Mouse (Mus musculus): ENCODE measurements at regions not wholly inside any gene's neighbourhood (a gene's known extent, or its start where the extent isn't known, plus 50 kb on each side); places are given as distances from the start of the nearest gene placed in this dataset.

DNA sequence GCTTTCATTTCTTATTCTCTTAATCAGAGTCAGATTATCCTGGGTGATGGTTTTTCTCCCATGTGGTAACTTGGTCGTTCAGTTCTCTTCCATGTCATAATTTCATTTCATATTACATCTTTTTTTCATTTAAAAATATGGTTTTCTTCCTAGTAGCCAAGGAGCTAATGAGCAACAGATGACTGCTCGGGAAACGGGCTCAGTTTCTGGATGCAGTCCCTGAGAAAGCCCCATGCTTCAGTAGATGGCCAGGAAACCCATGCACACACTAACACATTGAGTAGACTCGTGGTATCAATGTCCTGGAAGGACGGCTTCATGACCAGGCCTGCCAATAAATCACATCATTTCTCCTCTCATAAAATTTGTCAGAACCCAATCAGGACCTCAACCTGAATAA is 369.3 kb downstream of the Gpam start:
- Histone ChIP-seq H3K4me3 (ENCODE audit: low read depth, low read length) (no peak overlapping the region), H3K27ac (replicated peaks) (no peak overlapping the region), H3K9ac (ENCODE audit: low read length) (no peak overlapping the region), H3K9me3 (ENCODE audit: control insufficient read depth, low read length) (no peaks in the 10 kb centered on the region), H3K27me3 (ENCODE audit: control insufficient read depth, insufficient read depth, low read length) (no peaks in the 10 kb centered on the region), H3K4me1 (replicated peaks; ENCODE audit: control insufficient read depth, insufficient read depth) (no peaks in the 10 kb centered on the region), H3K4me2 (replicated peaks; ENCODE audit: low read depth) (no peak overlapping the region), H3K36me3 (ENCODE audit: control insufficient read depth, insufficient read depth, low read length) (no peaks in the 10 kb centered on the region)
- 77% methylated on average over 5 of the region's 5 CpGs for WGBS
- DNase-seq (ENCODE audit: low spot score): no peak
- no peak for TF ChIP-seq CTCF (IDR thresholded peaks at IDR 0.05; ENCODE audit: low read depth)
- no peak for TF ChIP-seq EP300 (optimal IDR thresholded peaks at IDR 0.05)
- no peak for ATAC-seq (ENCODE audit: low FRiP score, low TSS enrichment)

DNA sequence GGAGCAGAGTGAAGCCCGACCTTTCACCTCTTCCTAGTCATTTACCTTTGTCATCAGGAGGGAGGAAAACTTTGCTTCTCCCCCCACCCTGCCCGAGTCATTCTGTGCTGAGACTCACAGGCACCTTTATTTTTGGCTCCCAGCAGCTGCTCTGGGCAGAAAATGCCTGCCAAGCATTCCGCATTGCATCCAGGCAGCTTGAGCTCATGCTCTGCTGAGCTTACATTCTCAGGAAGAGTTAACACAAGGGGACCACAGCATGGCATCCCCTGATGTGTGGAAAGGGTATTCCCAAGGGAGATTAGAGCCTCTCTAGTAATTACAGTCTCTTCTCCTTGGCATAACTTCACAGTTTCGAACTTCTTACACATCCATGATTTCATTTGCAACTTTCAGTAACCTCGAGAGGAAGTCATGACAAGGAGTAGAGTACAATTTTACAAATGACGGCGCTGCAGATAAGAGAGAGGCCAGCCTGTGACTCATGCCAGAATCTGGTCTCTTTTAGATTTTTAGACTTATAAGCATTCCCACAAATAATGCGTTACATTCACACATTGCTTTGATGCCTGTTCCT is 370.3 kb downstream of the Gpam start:
- Histone ChIP-seq H3K27me3 (ENCODE audit: control insufficient read depth, insufficient read depth, low read length) (no peaks in the 10 kb centered on the region), H3K9ac (ENCODE audit: low read length) (no peak overlapping the region), H3K9me3 (ENCODE audit: control insufficient read depth, low read length) (no peaks in the 10 kb centered on the region), H3K4me1 (replicated peaks; ENCODE audit: control insufficient read depth, insufficient read depth) (no peaks in the 10 kb centered on the region), H3K4me3 (ENCODE audit: low read depth, low read length) (no peak overlapping the region), H3K36me3 (ENCODE audit: control insufficient read depth, insufficient read depth, low read length) (no peaks in the 10 kb centered on the region), H3K27ac (replicated peaks) (no peak overlapping the region), H3K4me2 (replicated peaks; ENCODE audit: low read depth) (no peak overlapping the region)
- no peak for DNase-seq (ENCODE audit: low spot score)
- no peak for TF ChIP-seq CTCF (IDR thresholded peaks at IDR 0.05; ENCODE audit: low read depth)
- TF ChIP-seq EP300 (optimal IDR thresholded peaks at IDR 0.05): no peak
- 54% methylated on average over 8 of the region's 8 CpGs for WGBS
- ATAC-seq (ENCODE audit: low FRiP score, low TSS enrichment): no peak

DNA sequence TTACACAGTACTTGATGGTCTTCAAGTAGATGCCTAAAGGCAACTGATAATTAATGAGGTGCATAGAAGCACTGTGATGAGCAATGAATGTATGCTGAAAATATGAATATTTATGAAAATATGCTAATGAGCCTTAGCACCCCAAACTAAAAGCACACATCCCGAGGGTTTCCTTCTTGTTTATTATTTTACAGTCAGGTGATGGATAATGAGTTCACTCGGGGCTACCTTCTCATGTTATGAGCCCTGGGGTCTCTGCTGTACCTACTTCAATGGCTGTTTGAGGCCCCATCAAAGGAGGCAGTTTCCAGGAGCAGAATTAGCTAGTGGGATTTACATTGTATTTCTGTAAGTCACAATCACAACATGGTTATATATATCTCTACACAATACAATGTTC is 371.6 kb downstream of the Gpam start:
- H3K27ac ChIP-seq (replicated peaks): no peak overlapping the region
- no peak overlapping the region for H3K9ac ChIP-seq (ENCODE audit: low read length)
- 63% methylated on average over 2 of the region's 2 CpGs for WGBS
- no peak for TF ChIP-seq EP300 (optimal IDR thresholded peaks at IDR 0.05)
- no peak for TF ChIP-seq CTCF (IDR thresholded peaks at IDR 0.05; ENCODE audit: low read depth)
- H3K9me3 ChIP-seq (ENCODE audit: control insufficient read depth, low read length): no peaks in the 10 kb centered on the region
- ATAC-seq (ENCODE audit: low FRiP score, low TSS enrichment) (no peak), DNase-seq (ENCODE audit: low spot score) (no peak)
- no peaks in the 10 kb centered on the region for H3K4me1 ChIP-seq (replicated peaks; ENCODE audit: control insufficient read depth, insufficient read depth)
- H3K27me3 ChIP-seq (ENCODE audit: control insufficient read depth, insufficient read depth, low read length): no peaks in the 10 kb centered on the region
- no peaks in the 10 kb centered on the region for H3K36me3 ChIP-seq (ENCODE audit: control insufficient read depth, insufficient read depth, low read length)
- H3K4me3 ChIP-seq (ENCODE audit: low read depth, low read length): no peak overlapping the region
- no peak overlapping the region for H3K4me2 ChIP-seq (replicated peaks; ENCODE audit: low read depth)

DNA sequence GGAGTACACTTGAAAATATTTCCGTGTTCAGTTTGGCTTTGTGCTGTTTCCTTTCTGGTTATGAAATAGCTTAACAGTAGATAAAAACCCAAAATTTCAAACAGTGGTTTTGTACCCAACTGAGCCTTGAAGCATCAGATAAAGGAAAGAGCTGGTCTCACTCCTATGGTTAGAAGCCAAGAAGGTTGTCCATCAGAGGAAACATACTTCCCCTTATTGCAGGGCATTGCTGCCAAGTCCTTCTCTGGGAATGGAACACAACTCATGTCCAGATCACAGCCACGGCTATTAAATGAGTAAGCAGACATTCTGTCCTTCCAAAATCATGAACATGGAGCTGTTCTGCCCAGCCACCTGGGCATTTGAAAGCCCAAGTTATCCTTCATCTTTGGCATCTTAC is 393.1 kb downstream of the Gpam start:
- H3K4me1 ChIP-seq (replicated peaks; ENCODE audit: control insufficient read depth, insufficient read depth): no peaks in the 10 kb centered on the region
- DNase-seq (ENCODE audit: low spot score) (no peak), ATAC-seq (ENCODE audit: low FRiP score, low TSS enrichment) (no peak)
- H3K9me3 ChIP-seq (ENCODE audit: control insufficient read depth, low read length): no peaks in the 10 kb centered on the region
- no peaks in the 10 kb centered on the region for H3K27me3 ChIP-seq (ENCODE audit: control insufficient read depth, insufficient read depth, low read length)
- no peak overlapping the region for H3K27ac ChIP-seq (replicated peaks)
- H3K4me3 ChIP-seq (ENCODE audit: low read depth, low read length): no peak overlapping the region
- H3K36me3 ChIP-seq (ENCODE audit: control insufficient read depth, insufficient read depth, low read length): no peaks in the 10 kb centered on the region
- no peak for TF ChIP-seq CTCF (IDR thresholded peaks at IDR 0.05; ENCODE audit: low read depth)
- TF ChIP-seq EP300 (optimal IDR thresholded peaks at IDR 0.05): no peak
- WGBS: 60% methylated on average over 2 of the region's 2 CpGs
- H3K9ac ChIP-seq (ENCODE audit: low read length): no peak overlapping the region
- H3K4me2 ChIP-seq (replicated peaks; ENCODE audit: low read depth): no peak overlapping the region

DNA sequence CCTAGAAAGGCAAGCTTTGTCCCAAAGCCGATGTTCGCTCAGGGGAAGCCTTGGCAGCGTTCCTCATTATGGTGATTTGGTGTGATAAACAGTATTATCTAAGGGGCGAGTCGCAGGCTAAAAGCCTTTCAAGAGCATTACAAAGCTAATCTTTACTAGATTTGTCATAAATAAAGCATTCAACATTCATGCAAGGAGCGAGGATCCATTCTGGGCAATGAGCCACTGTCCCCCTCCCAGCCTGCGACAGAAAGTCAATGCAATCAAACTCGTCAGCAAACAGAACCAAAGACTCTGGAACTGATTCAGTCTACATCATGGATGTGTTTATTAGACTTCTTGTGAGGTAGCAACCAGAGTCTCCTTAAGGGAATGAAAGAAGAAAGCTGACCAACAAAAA is 395.3 kb downstream of the Gpam start:
- 28% methylated on average over 8 of the region's 8 CpGs for WGBS
- H3K4me1 ChIP-seq (replicated peaks; ENCODE audit: control insufficient read depth, insufficient read depth): no peaks in the 10 kb centered on the region
- TF ChIP-seq CTCF (IDR thresholded peaks at IDR 0.05; ENCODE audit: low read depth) (no peak), EP300 (optimal IDR thresholded peaks at IDR 0.05) (no peak)
- no peak overlapping the region for H3K27ac ChIP-seq (replicated peaks)
- H3K9ac ChIP-seq (ENCODE audit: low read length): no peak overlapping the region
- no peak overlapping the region for H3K4me2 ChIP-seq (replicated peaks; ENCODE audit: low read depth)
- no peak for DNase-seq (ENCODE audit: low spot score)
- no peaks in the 10 kb centered on the region for H3K9me3 ChIP-seq (ENCODE audit: control insufficient read depth, low read length)
- no peaks in the 10 kb centered on the region for H3K27me3 ChIP-seq (ENCODE audit: control insufficient read depth, insufficient read depth, low read length)
- H3K36me3 ChIP-seq (ENCODE audit: control insufficient read depth, insufficient read depth, low read length): no peaks in the 10 kb centered on the region
- no peak for ATAC-seq (ENCODE audit: low FRiP score, low TSS enrichment)
- no peak overlapping the region for H3K4me3 ChIP-seq (ENCODE audit: low read depth, low read length)

DNA sequence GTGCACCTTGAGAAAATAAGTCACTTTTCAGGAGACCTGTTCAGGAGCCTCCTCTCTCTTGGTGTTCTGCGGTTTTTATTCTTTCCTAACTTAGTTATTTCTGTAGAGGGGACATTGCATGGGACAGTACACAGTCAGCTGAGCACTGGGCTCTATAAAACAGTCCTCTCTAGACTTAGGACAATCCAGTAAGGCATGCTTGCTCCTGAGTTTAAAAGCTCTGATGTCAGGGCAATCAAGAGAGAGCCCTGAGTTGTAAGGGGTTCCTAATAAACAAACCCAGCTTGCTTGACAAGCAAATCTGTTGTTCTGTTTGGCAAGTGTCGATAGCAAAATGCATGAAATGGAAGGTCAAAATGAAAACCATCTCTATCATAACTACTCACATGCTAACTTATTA is 395.7 kb downstream of the Gpam start:
- ATAC-seq (ENCODE audit: low FRiP score, low TSS enrichment) (no peak), DNase-seq (ENCODE audit: low spot score) (no peak)
- no peaks in the 10 kb centered on the region for H3K36me3 ChIP-seq (ENCODE audit: control insufficient read depth, insufficient read depth, low read length)
- H3K4me2 ChIP-seq (replicated peaks; ENCODE audit: low read depth): no peak overlapping the region
- no peaks in the 10 kb centered on the region for H3K27me3 ChIP-seq (ENCODE audit: control insufficient read depth, insufficient read depth, low read length)
- no peak for TF ChIP-seq CTCF (IDR thresholded peaks at IDR 0.05; ENCODE audit: low read depth)
- TF ChIP-seq EP300 (optimal IDR thresholded peaks at IDR 0.05): no peak
- H3K4me1 ChIP-seq (replicated peaks; ENCODE audit: control insufficient read depth, insufficient read depth): no peaks in the 10 kb centered on the region
- H3K4me3 ChIP-seq (ENCODE audit: low read depth, low read length): no peak overlapping the region
- no peak overlapping the region for H3K27ac ChIP-seq (replicated peaks)
- no peak overlapping the region for H3K9ac ChIP-seq (ENCODE audit: low read length)
- WGBS: 64% methylated on average over 2 of the region's 2 CpGs
- no peaks in the 10 kb centered on the region for H3K9me3 ChIP-seq (ENCODE audit: control insufficient read depth, low read length)

Data from stomach, postnatal 0 days (tissue).